Mouse (Mus musculus): ENCODE measurements around the gene Mrgprh. TPM values are rescaled to one million over a fixed set of nuclear protein-coding genes. Genes with fewer than 3 reads are reported as not detected.

Gene Mrgprh
- total RNA-seq, 1 experiment, result not detected

GRCm38 (mm10) chr17:12909361-12910280 lies 33.8 kb downstream of the Mrgprh start, which contains the start of gene Pnldc1:
Pnldc1 (minus strand) TSS chr17:12910230.
- no peaks in the 10 kb centered on the region for H3K9me3 ChIP-seq (ENCODE audit: control insufficient read depth, insufficient read depth, low read depth, low read length)
- in situ Hi-C loops (cut with MboI; ENCODE audit: low sequenced_read_pairs in 2 of 2, unreplicated experiment in 2 of 2), result no loop called here
- H3K9ac ChIP-seq (ENCODE audit: insufficient read depth, low read depth, low read length, poor library complexity, severe bottlenecking), result peak within 1 kb of the TSS; percentile 59
- peaks cover 33% of the 10 kb centered on the region for H3K36me3 ChIP-seq (ENCODE audit: control insufficient read depth, insufficient read depth, low read length, poor library complexity, severe bottlenecking)
- H3K27ac ChIP-seq (ENCODE audit: insufficient read depth, low read depth, low read length, poor library complexity, severe bottlenecking), result no peak within 1 kb of the TSS
- no peak for TF ChIP-seq ZNF384 (IDR thresholded peaks at IDR 0.05; ENCODE audit: low read depth, low read length)
- TF ChIP-seq ZC3H11A (IDR thresholded peaks at IDR 0.05; ENCODE audit: borderline replicate concordance, low read depth, low read length), result no peak
- TF ChIP-seq CHD2 (IDR thresholded peaks at IDR 0.05; ENCODE audit: low read depth, low read length), result no peak
- no peak for TF ChIP-seq MAFK (IDR thresholded peaks at IDR 0.05; ENCODE audit: insufficient read depth, low read depth, low read length)
- 0 out of 2 replicates have a peak, but pooled peaks have one; percentile 29 for TF ChIP-seq HCFC1 (IDR thresholded peaks at IDR 0.05; ENCODE audit: borderline replicate concordance, insufficient read depth, low read length)
- H3K4me1 ChIP-seq (ENCODE audit: control insufficient read depth in 2 of 2, insufficient read depth in 2 of 2, low read length in 2 of 2, poor library complexity in 1 of 2), result 0 out of 4 replicates have a peak, but pooled peaks cover 0 to under 1% of the 10 kb centered on the region in 2 experiments
- H3K4me3 ChIP-seq (ENCODE audit: insufficient read depth in 1 of 2, low read depth in 1 of 2, low read length in 2 of 2, poor library complexity in 1 of 2, severe bottlenecking in 1 of 2), result peak within 1 kb of the TSS; percentile 60 to 71
- DNase-seq (ENCODE audit: low read depth, low spot score), result peak; percentile 46

GRCm38 (mm10) chr17:12910391-12910790 lies 34.6 kb downstream of the Mrgprh start:
- in situ Hi-C loops (cut with MboI; ENCODE audit: low sequenced_read_pairs in 2 of 2, unreplicated experiment in 2 of 2), result no loop called here
- peak overlapping the region; percentile 59; the same call in 1 of the 2 replicates for H3K9ac ChIP-seq (ENCODE audit: insufficient read depth, low read depth, low read length, poor library complexity, severe bottlenecking)
- TF ChIP-seq CHD2 (IDR thresholded peaks at IDR 0.05; ENCODE audit: low read depth, low read length), result no peak
- no peak for TF ChIP-seq ZC3H11A (IDR thresholded peaks at IDR 0.05; ENCODE audit: borderline replicate concordance, low read depth, low read length)
- no peak for TF ChIP-seq HCFC1 (IDR thresholded peaks at IDR 0.05; ENCODE audit: borderline replicate concordance, insufficient read depth, low read length)
- TF ChIP-seq ZNF384 (IDR thresholded peaks at IDR 0.05; ENCODE audit: low read depth, low read length), result peak; percentile 61; the same call in 1 of the 2 replicates
- no peak for TF ChIP-seq MAFK (IDR thresholded peaks at IDR 0.05; ENCODE audit: insufficient read depth, low read depth, low read length)
- H3K4me3 ChIP-seq (ENCODE audit: insufficient read depth in 1 of 2, low read depth in 1 of 2, low read length in 2 of 2, poor library complexity in 1 of 2, severe bottlenecking in 1 of 2), result peak overlapping the region; percentile 60 to 71; a peak in 3 of 4 replicates
- H3K27ac ChIP-seq (ENCODE audit: insufficient read depth, low read depth, low read length, poor library complexity, severe bottlenecking), result no peak overlapping the region
- no peak for DNase-seq (ENCODE audit: low read depth, low spot score)
- no peaks in the 10 kb centered on the region for H3K9me3 ChIP-seq (ENCODE audit: control insufficient read depth, insufficient read depth, low read depth, low read length)
- peaks cover 0 to 2% of the 10 kb centered on the region in 2 experiments; a peak in 1 of 4 replicates for H3K4me1 ChIP-seq (ENCODE audit: control insufficient read depth in 2 of 2, insufficient read depth in 2 of 2, low read length in 2 of 2, poor library complexity in 1 of 2)
- peaks cover 27% of the 10 kb centered on the region for H3K36me3 ChIP-seq (ENCODE audit: control insufficient read depth, insufficient read depth, low read length, poor library complexity, severe bottlenecking)

GRCm38 (mm10) chr17:12915488-12915880 lies 39.6 kb downstream of the Mrgprh start, which contains the start of gene Tcp1:
Tcp1 (plus strand) TSS chr17:12915701.
- TF ChIP-seq ZC3H11A (IDR thresholded peaks at IDR 0.05; ENCODE audit: borderline replicate concordance, low read depth, low read length) (no peak), ZNF384 (IDR thresholded peaks at IDR 0.05; ENCODE audit: low read depth, low read length) (no peak), CHD2 (IDR thresholded peaks at IDR 0.05; ENCODE audit: low read depth, low read length) (no peak), MAFK (IDR thresholded peaks at IDR 0.05; ENCODE audit: insufficient read depth, low read depth, low read length) (no peak), HCFC1 (IDR thresholded peaks at IDR 0.05; ENCODE audit: borderline replicate concordance, insufficient read depth, low read length) (no peak)
- in situ Hi-C loops (cut with MboI; ENCODE audit: low sequenced_read_pairs in 2 of 2, unreplicated experiment in 2 of 2), result no loop called here
- H3K27ac ChIP-seq (ENCODE audit: insufficient read depth, low read depth, low read length, poor library complexity, severe bottlenecking), result peak within 1 kb of the TSS; percentile 85
- H3K9ac ChIP-seq (ENCODE audit: insufficient read depth, low read depth, low read length, poor library complexity, severe bottlenecking), result peak within 1 kb of the TSS; percentile 96
- no peak for DNase-seq (ENCODE audit: low read depth, low spot score)
- H3K4me1 ChIP-seq (ENCODE audit: control insufficient read depth in 2 of 2, insufficient read depth in 2 of 2, low read length in 2 of 2, poor library complexity in 1 of 2), result peaks cover 2% of the 10 kb centered on the region in 2 experiments; a peak in 1 of 4 replicates
- peak within 1 kb of the TSS; percentile 87 to 98 for H3K4me3 ChIP-seq (ENCODE audit: insufficient read depth in 1 of 2, low read depth in 1 of 2, low read length in 2 of 2, poor library complexity in 1 of 2, severe bottlenecking in 1 of 2)
- H3K9me3 ChIP-seq (ENCODE audit: control insufficient read depth, insufficient read depth, low read depth, low read length), result no peaks in the 10 kb centered on the region
- peaks cover 33% of the 10 kb centered on the region for H3K36me3 ChIP-seq (ENCODE audit: control insufficient read depth, insufficient read depth, low read length, poor library complexity, severe bottlenecking)

DNA sequence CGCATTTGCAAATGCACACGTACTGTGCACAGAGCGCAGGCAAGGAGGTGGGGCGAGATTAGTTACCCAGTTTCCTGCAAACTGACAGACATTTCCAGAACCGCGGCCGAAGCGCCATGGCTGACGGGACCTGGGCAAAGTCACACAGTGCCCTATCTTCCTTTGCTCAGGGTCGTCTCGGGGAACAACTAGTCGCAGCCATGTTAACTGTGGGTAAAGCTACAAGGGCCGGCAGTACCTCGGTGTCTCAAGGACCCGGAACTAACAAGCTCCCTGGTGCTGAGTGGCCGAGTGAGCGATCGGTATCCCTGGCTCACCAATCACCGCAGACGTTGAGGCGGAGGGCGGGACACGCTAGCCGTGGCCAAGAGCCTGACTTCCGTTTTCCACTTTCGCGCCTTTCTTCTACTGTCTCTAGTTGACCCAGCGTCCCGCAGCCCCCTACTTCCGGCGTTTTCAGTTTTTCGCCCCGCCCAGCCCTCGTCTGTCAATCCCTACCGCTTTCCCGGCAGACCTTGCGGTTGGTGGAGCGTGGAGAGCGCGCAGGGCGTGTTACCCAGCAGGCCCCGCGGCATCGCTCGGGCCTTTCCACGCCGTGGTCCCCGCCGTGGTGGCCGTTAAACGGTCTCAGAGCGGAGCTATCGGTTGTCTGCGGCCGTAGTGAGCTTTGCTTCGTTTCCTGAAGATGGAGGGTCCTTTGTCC lies 40.2 kb downstream of the Mrgprh start, which contains the start of gene Mrpl18:
Mrpl18 (minus strand) TSS at position 465 of the 703 bp plus-strand sequence.
- peak; percentile 98 for DNase-seq (ENCODE audit: low read depth, low spot score)
- in situ Hi-C loops (cut with MboI; ENCODE audit: low sequenced_read_pairs in 2 of 2, unreplicated experiment in 2 of 2), result no loop called here
- Histone ChIP-seq H3K4me1 (ENCODE audit: control insufficient read depth in 2 of 2, insufficient read depth in 2 of 2, low read length in 2 of 2, poor library complexity in 1 of 2) (peaks cover 2% of the 10 kb centered on the region in 2 experiments; a peak in 1 of 4 replicates), H3K9me3 (ENCODE audit: control insufficient read depth, insufficient read depth, low read depth, low read length) (no peaks in the 10 kb centered on the region), H3K36me3 (ENCODE audit: control insufficient read depth, insufficient read depth, low read length, poor library complexity, severe bottlenecking) (peaks cover 33% of the 10 kb centered on the region), H3K9ac (ENCODE audit: insufficient read depth, low read depth, low read length, poor library complexity, severe bottlenecking) (peak within 1 kb of the TSS; percentile 96), H3K4me3 (ENCODE audit: insufficient read depth in 1 of 2, low read depth in 1 of 2, low read length in 2 of 2, poor library complexity in 1 of 2, severe bottlenecking in 1 of 2) (peak within 1 kb of the TSS; percentile 87 to 98), H3K27ac (ENCODE audit: insufficient read depth, low read depth, low read length, poor library complexity, severe bottlenecking) (peak within 1 kb of the TSS; percentile 85)
- TF ChIP-seq ZNF384 (IDR thresholded peaks at IDR 0.05; ENCODE audit: low read depth, low read length) (no peak), CHD2 (IDR thresholded peaks at IDR 0.05; ENCODE audit: low read depth, low read length) (peak; percentile 74; the same call in 1 of the 2 replicates), HCFC1 (IDR thresholded peaks at IDR 0.05; ENCODE audit: borderline replicate concordance, insufficient read depth, low read length) (peak; percentile 79)
